Mouse (Mus musculus) inflammation-experienced regulatory T-cells (primary cell): ENCODE data around the gene Rtca. TPM values are rescaled to one million over a fixed set of nuclear protein-coding genes. Genes with fewer than 3 reads are reported as not detected.

Experiments
- polyA plus RNA-seq, 2 experiments: library from polyadenylated mRNA; unstranded; fragments of 100-300 nt; shearing (Covaris generic); gene quantifications; one replicate each; pipeline ENCODE4 v1.2.1; 2017

Rtca gene
- 10 to 100 TPM; 45.7 to 47.3 TPM for polyA plus RNA-seq

GRCm38 (mm10) chr3:116507772-116508351 is at the start of gene Rtca:
Gene Rtca (minus strand): TSS chr3:116508208.

GRCm38 (mm10) chr3:116512904-116513716 is 5.1 kb upstream of the Rtca start, which contains the start of gene Dbt:
Gene Dbt (plus strand): TSS chr3:116513070.

Other genes starting within 250 kb of the Rtca start
- gene Cdc14a, start 84.2 kb downstream of the Rtca start, polyA plus RNA-seq, result 10 to 100 TPM; 19.5 to 21.9 TPM
- gene Dbt, start 4.9 kb upstream of the Rtca start, polyA plus RNA-seq, result 10 to 100 TPM; 12.5 to 16.0 TPM
- gene Lrrc39, start 54.8 kb upstream of the Rtca start, polyA plus RNA-seq, result under 1 TPM; 0.12 to 0.75 TPM
- 10 to 100 TPM in 1 of 2 experiments, 1 to 10 TPM in 1; 6.1 to 11.6 TPM for gene Sass6, start 86.8 kb upstream of the Rtca start, polyA plus RNA-seq
- gene Trmt13, start 106.4 kb upstream of the Rtca start, polyA plus RNA-seq, result 10 to 100 TPM; 33.3 to 34.6 TPM
- 100 to 1,000 TPM; 108 to 126 TPM for gene Mfsd14a, start 154.5 kb upstream of the Rtca start, polyA plus RNA-seq
- 1 to 10 TPM in 1 of 2 experiments, not detected in 1; 1.3 TPM for gene Gm43191, start 173.1 kb upstream of the Rtca start, polyA plus RNA-seq
- gene Slc35a3, start 204.6 kb upstream of the Rtca start, polyA plus RNA-seq, result 10 to 100 TPM; 19.7 to 25.4 TPM